23 mouse cellular contexts compared by ENCODE assay signal in genomic region chr4:148315377-148316175, GRCm38 (mm10). TPM values are rescaled to one million over a fixed set of nuclear protein-coding genes. Genes with fewer than 3 reads are reported as not detected.
A peak's percentile ranks its signal among the peaks of the same experiment; 100 is the strongest.
DNase-seq lines count a peak whose midpoint lies in the region; ATAC-seq and TF ChIP-seq lines count a peak whose summit lies in the region.
"Had no signal": no experiment of that assay in that cellular context is flagged by ENCODE, and none has a peak within 500 bp of the region (broad histone marks: within the 10 kb centered on the region; RNA-seq: fewer than 3 reads in every experiment).

No protein-coding gene starts in this region.

- no peak for DNase-seq in forebrain, postnatal 0 days
- no peak for DNase-seq in forebrain, embryonic 14.5 days (ENCODE audit: low spot score)
- DNase-seq in ovary, adult 18-20 months (ENCODE audit: low spot score), result peak; percentile 28
- no peak for DNase-seq in ovary, postnatal 10 days (ENCODE audit: low spot score)
- peak; percentile 60 for DNase-seq in retina, postnatal 1 day
- DNase-seq in gastrocnemius, adult 18-20 months (ENCODE audit: low spot score), result no peak
- no peak for DNase-seq in kidney, adult 18-20 months
- DNase-seq: B cell, adult 2 months; cerebellum, adult 11-12 months; gastrocnemius, postnatal 25 days; heart, postnatal 10 days; liver, embryonic 13.5 days; right cerebral cortex, adult 18-20 months; thymus, adult 2 months had no signal

- no peak for TF ChIP-seq CTCF in forebrain, postnatal 0 days (IDR thresholded peaks at IDR 0.05; ENCODE audit: low read depth)

- no peak overlapping the region for H3K4me2 ChIP-seq in forebrain, postnatal 0 days (ENCODE audit: low read depth)
- H3K4me2 ChIP-seq in forebrain, embryonic 14.5 days (ENCODE audit: low read length), result no peak overlapping the region
- H3K4me2 ChIP-seq in hindbrain, embryonic 12.5 days (replicated peaks), result no peak overlapping the region
- H3K4me2 ChIP-seq: kidney, embryonic 15.5 days; limb, embryonic 12.5 days; liver, embryonic 13.5 days; lung, embryonic 15.5 days; neural tube, embryonic 15.5 days had no signal

- no peak overlapping the region for H3K27ac ChIP-seq in forebrain, postnatal 0 days (ENCODE audit: low read depth, low read length)
- no peak overlapping the region for H3K27ac ChIP-seq in forebrain, embryonic 14.5 days (ENCODE audit: low read depth, low read length)
- 0 out of 2 replicates have a peak overlapping the region, but pooled peaks have one; percentile 23 for H3K27ac ChIP-seq in hindbrain, embryonic 12.5 days
- H3K27ac ChIP-seq: embryonic facial prominence, embryonic 10.5 days; heart, embryonic 10.5 days; kidney, embryonic 15.5 days; limb, embryonic 12.5 days; liver, embryonic 13.5 days; lung, embryonic 15.5 days had no signal

- no peak overlapping the region for H3K4me3 ChIP-seq in forebrain, postnatal 0 days (ENCODE audit: low read depth, low read length)
- H3K4me3 ChIP-seq in forebrain, embryonic 14.5 days (ENCODE audit: low read depth, low read length), result no peak overlapping the region
- no peak overlapping the region for H3K4me3 ChIP-seq in hindbrain, embryonic 12.5 days
- H3K4me3 ChIP-seq: embryonic facial prominence, embryonic 10.5 days; heart, embryonic 10.5 days; kidney, embryonic 15.5 days; left cerebral cortex, adult 2 months; limb, embryonic 12.5 days; liver, embryonic 13.5 days; lung, embryonic 15.5 days; neural tube, embryonic 15.5 days had no signal

- ATAC-seq in forebrain, postnatal 0 days, result no peak
- no peak for ATAC-seq in forebrain, embryonic 14.5 days
- ATAC-seq in hindbrain, embryonic 12.5 days (ENCODE audit: low FRiP score), result no peak

- H3K36me3 ChIP-seq in forebrain, postnatal 0 days (ENCODE audit: insufficient read depth), result no peaks in the 10 kb centered on the region
- no peaks in the 10 kb centered on the region for H3K36me3 ChIP-seq in forebrain, embryonic 14.5 days (ENCODE audit: control insufficient read depth, insufficient read depth, low read length)
- H3K36me3 ChIP-seq in hindbrain, embryonic 12.5 days, result no peaks in the 10 kb centered on the region
- H3K36me3 ChIP-seq: embryonic facial prominence, embryonic 10.5 days; heart, embryonic 10.5 days; kidney, embryonic 15.5 days; limb, embryonic 12.5 days; liver, embryonic 13.5 days; lung, embryonic 15.5 days; neural tube, embryonic 15.5 days had no signal

- no peaks in the 10 kb centered on the region for H3K9me3 ChIP-seq in forebrain, postnatal 0 days (ENCODE audit: low read length)
- H3K9me3 ChIP-seq in forebrain, embryonic 14.5 days (replicated peaks; ENCODE audit: control insufficient read depth, low read length), result no peaks in the 10 kb centered on the region
- H3K9me3 ChIP-seq in hindbrain, embryonic 12.5 days (replicated peaks), result no peaks in the 10 kb centered on the region
- H3K9me3 ChIP-seq: embryonic facial prominence, embryonic 10.5 days; heart, embryonic 10.5 days; kidney, embryonic 15.5 days; limb, embryonic 12.5 days; liver, embryonic 13.5 days; lung, embryonic 15.5 days; neural tube, embryonic 15.5 days had no signal

- peaks cover 20% of the 10 kb centered on the region; the same call in 1 of the 2 replicates for H3K4me1 ChIP-seq in forebrain, postnatal 0 days (ENCODE audit: insufficient read depth)
- H3K4me1 ChIP-seq in forebrain, embryonic 14.5 days (ENCODE audit: control insufficient read depth, insufficient read depth, low read length), result peaks cover 7% of the 10 kb centered on the region
- H3K4me1 ChIP-seq in hindbrain, embryonic 12.5 days, result peaks cover 54% of the 10 kb centered on the region
- H3K4me1 ChIP-seq: limb, embryonic 12.5 days; liver, embryonic 13.5 days; lung, embryonic 15.5 days had no signal

- no peaks in the 10 kb centered on the region for H3K27me3 ChIP-seq in forebrain, postnatal 0 days (ENCODE audit: insufficient read depth, low read length)
- H3K27me3 ChIP-seq in forebrain, embryonic 14.5 days (replicated peaks; ENCODE audit: control insufficient read depth, insufficient read depth, low read length), result no peaks in the 10 kb centered on the region
- no peaks in the 10 kb centered on the region; the same call in 1 of the 2 replicates for H3K27me3 ChIP-seq in hindbrain, embryonic 12.5 days
- H3K27me3 ChIP-seq: liver, embryonic 13.5 days; lung, embryonic 15.5 days; neural tube, embryonic 15.5 days had no signal

- H3K9ac ChIP-seq in forebrain, postnatal 0 days, result 0 out of 2 replicates have a peak overlapping the region, but pooled peaks have one; percentile 18
- no peak overlapping the region for H3K9ac ChIP-seq in forebrain, embryonic 14.5 days (ENCODE audit: low read length)
- no peak overlapping the region for H3K9ac ChIP-seq in hindbrain, embryonic 12.5 days
- H3K9ac ChIP-seq: kidney, embryonic 15.5 days; limb, embryonic 12.5 days; liver, embryonic 13.5 days; lung, embryonic 15.5 days; neural tube, embryonic 15.5 days had no signal

- WGBS in forebrain, postnatal 0 days, result 64% methylated on average over 16 of the region's 16 CpGs
- WGBS in forebrain, embryonic 14.5 days, result 83% methylated on average over 16 of the region's 16 CpGs
- 74% methylated on average over 16 of the region's 16 CpGs for WGBS in hindbrain, embryonic 12.5 days

RNA-seq across cellular contexts. Expression of gene Disp3, which starts 27.8 kb away (rescaled TPM):
- total RNA-seq in forebrain, postnatal 0 days (2014; rRNA removed), result 13.2 and 17.3 TPM in 2 replicates
- 4.1 and 6.1 TPM in 2 replicates for polyA plus RNA-seq in forebrain, postnatal 0 days (2015; fragmentation: Nextera tagmentation; extraction: Ambion mirVana)
- polyA plus RNA-seq in forebrain, embryonic 14.5 days (2014; fragmentation: Nextera tagmentation; extraction: Ambion mirVana), result 7.2 and 9.5 TPM in 2 replicates
- polyA plus RNA-seq in hindbrain, embryonic 12.5 days (2016; fragmentation: Nextera tagmentation; extraction: Ambion mirVana), result 13.2 and 14.7 TPM in 2 replicates
- total RNA-seq in gastrocnemius, adult 18-20 months (2021), result under 1 TPM in 1 of 2 experiments, not detected in 1; 0.14 TPM
- total RNA-seq: megakaryocyte progenitor cell, adult 5-6 weeks had no signal

Comparison
In these comparisons a context has a peak if more than half of its experiments do, and no peak if none do; other contexts are left out.
1. DNase-seq: peak in ovary, adult 18-20 months (single experiment) and retina, postnatal 1 day (single experiment); none in forebrain, postnatal 0 days (single experiment), forebrain, embryonic 14.5 days (single experiment), ovary, postnatal 10 days (single experiment), gastrocnemius, adult 18-20 months (single experiment) and kidney, adult 18-20 months (single experiment).